Mouse (Mus musculus) adrenal gland, postnatal 36 days (tissue): ENCODE measurements at regions not wholly inside any gene's neighbourhood (a gene's known extent, or its start where the extent isn't known, plus 50 kb on each side); places are given as distances from the start of the nearest gene placed in this dataset.
A peak's percentile ranks its signal among the peaks of the same experiment; 100 is the strongest.

ENCODE experiments used
- DNase-seq, 2 experiments: peaks; one replicate each; pipeline ENCODE4 v3.0.0; 2021; ENCODE audit warnings: mixed read lengths in 1 of 2

DNA sequence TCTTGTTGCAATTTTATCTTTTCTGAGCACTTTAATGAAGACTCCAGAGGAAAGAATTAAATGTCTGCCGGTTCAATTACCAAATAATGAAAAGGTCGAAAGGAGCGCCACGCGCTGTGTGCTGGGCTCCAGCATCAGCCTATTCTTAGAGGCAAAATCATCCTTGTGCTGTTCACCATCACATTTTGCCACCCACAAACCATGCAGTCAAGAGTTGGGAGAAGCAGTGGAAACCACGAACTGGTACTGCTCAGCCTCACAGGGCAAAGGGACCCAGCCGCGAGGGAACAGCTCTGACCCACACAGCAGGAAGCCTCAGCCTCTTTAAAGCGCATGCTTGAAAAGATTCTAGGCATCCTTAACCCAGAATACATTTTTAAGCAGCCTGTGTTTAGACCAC is 134.0 kb upstream of the Pum3 start:
- no peak for DNase-seq

DNA sequence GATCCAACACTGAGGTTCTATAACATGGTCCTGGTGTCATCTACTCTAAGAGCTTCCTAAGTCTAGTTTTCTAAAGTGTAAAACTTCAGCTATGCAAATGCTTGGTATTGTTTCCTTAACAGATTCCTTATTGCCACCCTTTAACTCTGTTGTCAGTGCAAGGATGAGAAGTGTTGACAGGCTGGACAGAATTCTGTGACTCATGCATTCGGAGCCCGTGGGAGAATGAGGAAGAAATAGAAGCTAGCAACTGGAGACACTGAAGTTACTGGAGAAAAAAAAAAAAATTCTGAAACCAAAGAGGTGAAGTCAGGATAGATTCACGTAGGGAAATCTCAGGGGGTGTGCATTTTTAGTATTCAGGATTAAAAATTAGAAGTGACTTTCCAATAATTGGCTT is 128.6 kb upstream of the Pum3 start:
- no peak for DNase-seq

GRCm38 (mm10) chr19:27556697-27557096 is 127.1 kb upstream of the Pum3 start:
- DNase-seq: no peak

DNA sequence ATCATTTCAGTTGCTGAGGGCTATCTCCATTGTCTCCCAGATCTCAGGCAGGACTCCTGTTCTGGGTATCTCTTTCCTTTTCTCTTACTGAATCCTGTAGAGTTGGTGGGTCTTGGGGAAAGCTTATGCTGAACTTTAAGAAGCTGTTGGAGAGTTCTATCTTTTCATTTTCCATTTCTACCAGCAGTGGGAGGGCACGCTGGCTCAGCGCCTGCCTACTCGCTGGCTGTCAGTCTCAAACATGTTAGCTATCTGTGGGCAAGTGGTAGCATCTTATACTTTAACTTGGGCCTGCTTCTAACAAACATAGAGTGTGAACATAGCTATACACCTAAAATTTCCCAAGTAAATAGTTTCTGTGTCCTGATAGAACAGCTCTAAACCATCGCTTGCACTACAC is 125.2 kb upstream of the Pum3 start:
- no peak for DNase-seq

DNA sequence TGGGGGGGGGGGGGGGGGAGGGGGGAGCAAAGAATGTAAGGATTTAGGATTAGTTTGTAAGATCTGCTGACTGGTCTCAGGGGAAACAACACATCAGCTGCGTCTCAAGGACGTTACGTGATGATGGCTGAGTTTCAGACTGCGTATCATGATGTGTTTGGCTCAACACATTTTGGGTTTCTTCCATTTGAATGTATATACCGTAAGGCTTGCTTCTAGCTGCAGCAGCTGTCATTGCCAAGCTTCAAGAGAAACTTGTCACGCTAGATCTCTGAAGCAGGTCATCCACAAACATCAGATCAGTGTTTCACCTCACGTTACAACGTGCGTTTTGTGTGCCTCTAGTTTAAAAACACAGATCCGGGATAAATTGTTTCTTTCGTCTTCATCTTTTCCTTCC is 123.6 kb upstream of the Pum3 start:
- DNase-seq: no peak

- DNase-seq: no peak
Measured at GRCm38 (mm10) chr19:27537746-27538145, 108.1 kb upstream of the Pum3 start.

DNA sequence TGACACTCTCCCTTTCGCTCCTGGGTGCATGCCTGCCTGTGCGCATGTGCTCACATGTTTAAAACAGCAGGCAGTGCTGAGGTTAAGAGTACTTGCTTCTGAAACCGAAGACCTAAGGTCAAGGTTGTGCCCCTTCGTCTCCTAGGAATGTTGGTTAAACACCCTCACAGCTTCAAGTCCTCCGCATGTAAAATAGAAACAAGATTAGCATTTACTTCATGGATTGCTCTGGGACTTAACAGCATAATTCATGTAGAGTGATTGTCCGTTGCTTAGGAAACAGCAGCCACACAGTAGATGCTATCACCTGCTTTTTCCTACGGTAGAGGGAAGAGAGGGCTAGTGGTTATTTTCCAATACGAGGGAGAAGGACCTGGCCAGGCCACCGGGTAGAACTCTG is 107.4 kb upstream of the Pum3 start:
- DNase-seq: no peak

GRCm38 (mm10) chr19:27527940-27528558 is 98.4 kb upstream of the Pum3 start:
- no peak for DNase-seq

DNA sequence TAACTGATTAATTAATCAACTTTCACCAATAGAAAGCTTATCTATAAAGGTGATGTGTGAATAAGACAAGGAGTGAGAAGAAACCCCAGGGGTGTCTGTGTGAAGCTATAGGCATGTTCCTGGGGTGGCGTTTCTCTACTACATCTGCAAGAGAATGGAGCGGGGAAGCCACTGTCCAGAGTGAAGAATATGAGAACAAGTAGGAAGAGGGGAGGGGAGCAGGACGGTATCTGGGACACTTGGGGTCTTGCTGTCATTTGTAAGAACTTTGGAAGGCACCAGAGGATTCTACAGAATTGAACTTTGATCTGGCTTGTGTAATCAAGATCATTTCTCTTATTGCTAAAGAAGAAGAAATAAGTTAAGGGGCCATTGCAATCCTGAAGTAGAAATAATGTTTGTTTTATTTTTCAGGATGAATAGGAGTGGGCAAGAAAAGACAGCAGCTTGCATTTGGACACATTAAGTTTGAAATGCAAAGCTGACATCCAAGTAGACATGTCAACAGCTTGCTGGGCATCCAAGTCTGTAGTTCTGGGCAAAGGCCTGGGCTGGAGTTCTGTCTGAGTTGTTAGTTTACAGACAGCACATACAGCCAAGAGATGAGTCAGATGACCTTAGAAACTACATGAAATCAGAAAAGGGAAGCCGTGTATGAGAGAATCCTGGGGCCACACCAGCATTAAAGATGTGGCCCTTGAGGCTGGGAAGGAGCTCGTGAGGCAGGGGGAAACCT is 89.9 kb upstream of the Pum3 start:
- peak; percentile 7 to 12 for DNase-seq

GRCm38 (mm10) chr19:27514267-27514666 is 84.6 kb upstream of the Pum3 start:
- DNase-seq: peak; percentile 80 to 88

- DNase-seq: no peak
Measured at GRCm38 (mm10) chr19:27513535-27513934, 83.9 kb upstream of the Pum3 start.

DNA sequence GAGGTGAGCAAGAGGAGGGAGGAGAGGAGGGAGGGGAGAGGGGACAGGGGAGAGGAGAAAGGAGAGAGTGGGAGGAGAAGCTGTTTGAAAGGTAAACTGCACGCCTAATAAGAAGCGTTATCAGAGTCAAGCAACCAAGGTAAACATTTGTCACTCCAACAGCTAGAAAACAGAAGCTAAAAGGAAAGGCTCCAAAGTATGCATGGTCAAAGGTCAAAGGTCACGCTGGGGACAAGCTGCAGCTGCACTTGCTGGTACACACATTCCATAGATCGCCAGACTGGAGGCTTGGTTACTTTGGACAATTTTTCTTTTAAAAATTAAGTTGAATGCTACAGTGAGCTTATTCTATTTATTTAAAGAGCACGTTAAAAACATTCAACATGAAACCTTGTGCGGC is 81.7 kb upstream of the Pum3 start:
- no peak for DNase-seq

- DNase-seq: no peak
Measured at GRCm38 (mm10) chr19:27509956-27510639, 80.5 kb upstream of the Pum3 start.

DNA sequence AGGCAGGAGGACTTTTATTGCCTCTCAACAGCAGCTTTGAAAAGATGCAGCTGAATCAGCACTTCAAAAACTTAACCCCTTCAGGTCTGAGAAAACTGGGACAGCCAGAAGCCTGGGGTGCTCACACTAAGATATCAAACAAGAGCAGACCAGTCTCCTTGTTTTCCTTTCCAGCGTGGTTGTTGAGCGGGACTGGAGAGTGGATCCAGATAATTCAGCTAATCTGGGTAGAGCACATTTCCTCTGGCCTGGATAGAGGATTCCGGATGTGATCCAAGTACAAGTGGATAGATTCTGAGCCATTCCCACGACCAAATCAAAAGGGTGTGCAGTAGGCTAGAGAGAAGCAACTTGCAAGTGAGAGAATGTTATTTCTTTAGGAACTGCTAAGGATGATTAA is 68.7 kb upstream of the Pum3 start:
- no peak for DNase-seq

DNA sequence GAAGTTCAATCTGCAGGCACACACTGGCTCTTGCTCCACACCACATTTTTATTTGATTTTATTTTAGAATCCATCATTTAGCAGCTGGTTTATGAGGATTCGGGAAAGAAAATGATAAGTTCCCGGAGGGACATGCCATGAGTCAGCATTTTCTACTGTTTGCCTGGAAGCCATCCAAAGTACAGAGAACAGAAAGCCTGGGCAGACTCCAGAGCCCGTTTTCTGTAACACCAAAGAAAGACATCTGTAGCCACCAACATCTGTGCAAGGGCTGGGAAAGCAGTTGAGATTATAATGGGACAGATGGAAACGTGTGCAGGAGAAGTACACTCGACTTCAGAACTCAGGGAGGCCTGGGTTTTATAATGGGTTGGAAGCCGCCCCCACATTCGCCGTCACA is 62.8 kb upstream of the Pum3 start:
- peak; percentile 14 to 16 for DNase-seq

DNA sequence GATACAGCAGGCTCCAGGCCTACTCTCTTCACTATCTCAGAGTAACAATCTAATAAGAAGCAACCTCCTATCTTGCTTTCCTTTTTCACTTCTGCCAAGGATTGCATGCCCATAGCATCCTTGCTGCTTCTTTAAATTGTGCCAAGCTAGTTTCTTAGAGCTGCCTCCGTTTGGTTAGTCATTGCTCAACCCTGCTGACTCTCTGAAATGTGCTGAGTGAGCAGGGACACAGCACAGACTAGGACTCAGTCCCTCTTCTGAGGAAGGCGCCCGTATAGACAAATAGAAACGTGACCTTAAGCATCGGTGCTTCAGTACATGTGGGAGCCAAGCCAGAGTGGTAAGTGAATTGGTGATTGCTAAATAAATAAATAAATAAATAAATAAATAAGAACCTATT is 62.2 kb upstream of the Pum3 start:
- DNase-seq: no peak

GRCm38 (mm10) chr19:27489053-27489452 is 59.4 kb upstream of the Pum3 start:
- no peak for DNase-seq
